Mouse (Mus musculus): ENCODE measurements around the gene Srd5a1.

GRCm38 (mm10) chr13:69534334-69534653 lies 76.9 kb downstream of the Srd5a1 start, which contains the start of gene Tent4a:
- TF ChIP-seq POLR2A (IDR thresholded peaks at IDR 0.05; ENCODE audit: borderline replicate concordance, extremely low read depth, low read depth, low read length) = no peak
- TF ChIP-seq CTCF (IDR thresholded peaks at IDR 0.05; ENCODE audit: insufficient read depth, low read length) = no peak

Data from lung, adult 2 months (tissue).